Mouse (Mus musculus) layer of hippocampus, adult 9-10 months (tissue): ENCODE data around the gene C1ra.
"Not testable (repeated sequence)": the region's sequence is repeated elsewhere in the genome, so short reads cannot be mapped to it uniquely, and the experiment has no call there.

Experiments
- DNase-seq: peaks from one replicate; pipeline ENCODE4 v3.0.0; 2022; ENCODE audit warnings: low spot score

C1ra gene

GRCm38 (mm10) chr6:124545425-124545824 is 33.2 kb downstream of the C1ra start:
- no peak for DNase-seq

GRCm38 (mm10) chr6:124547979-124548378 is 35.8 kb downstream of the C1ra start:
- DNase-seq: not testable (repeated sequence)

- no peak for DNase-seq
Measured at GRCm38 (mm10) chr6:124549023-124549550, 36.9 kb downstream of the C1ra start.

GRCm38 (mm10) chr6:124552766-124553165 is 40.6 kb downstream of the C1ra start:
- DNase-seq: no peak

- DNase-seq: not testable (repeated sequence)
Measured at GRCm38 (mm10) chr6:124555956-124556355, 43.8 kb downstream of the C1ra start.

GRCm38 (mm10) chr6:124561156-124561555 is 49.0 kb downstream of the C1ra start:
- DNase-seq: not testable (repeated sequence)

- DNase-seq: not testable (repeated sequence)
Measured at GRCm38 (mm10) chr6:124561611-124562010, 49.4 kb downstream of the C1ra start.

GRCm38 (mm10) chr6:124570026-124570425 is 57.8 kb downstream of the C1ra start, which contains the start of gene C1rb:
TSS of gene C1rb (plus strand) at chr6:124570294.
- peak; percentile 61 for DNase-seq
